Mouse (Mus musculus): ENCODE data around the gene Tmc3.

DNA sequence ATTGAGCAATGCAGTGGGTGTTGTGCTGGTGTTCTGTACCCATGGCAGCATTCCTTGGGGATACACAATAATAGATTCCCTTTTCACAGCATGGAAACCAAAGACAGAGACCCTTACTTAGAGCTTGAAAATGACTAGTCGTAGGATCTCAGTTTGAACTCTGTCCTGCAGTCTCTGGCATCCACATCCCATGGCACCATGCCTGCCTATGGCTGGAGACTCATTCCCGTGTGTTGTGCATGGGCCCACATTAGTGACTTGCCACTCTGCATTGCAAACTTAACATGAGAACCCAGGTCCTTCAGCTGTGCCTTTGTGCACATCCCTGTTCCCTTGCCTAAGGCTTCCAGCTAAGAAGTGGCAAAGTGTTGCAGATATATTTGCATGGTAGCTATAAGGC is 60.0 kb downstream of the Tmc3 start:
- no peak for TF ChIP-seq ZNF384 (IDR thresholded peaks at IDR 0.05; ENCODE audit: low read depth, low read length)
- no peak for TF ChIP-seq HCFC1 (IDR thresholded peaks at IDR 0.05; ENCODE audit: borderline replicate concordance, insufficient read depth, low read length)
- no peak for TF ChIP-seq ZC3H11A (IDR thresholded peaks at IDR 0.05; ENCODE audit: borderline replicate concordance, low read depth, low read length)
